Mouse (Mus musculus): ENCODE measurements around the gene Ifnab. TPM values are rescaled to one million over a fixed set of nuclear protein-coding genes. Genes with fewer than 3 reads are reported as not detected.

Ifnab gene
- polyA plus RNA-seq, 1 experiment from 2014 or later: not detected

GRCm38 (mm10) chr4:88705924-88706323 is 14.8 kb upstream of the Ifnab start:
- no peaks in the 10 kb centered on the region for H3K9me3 ChIP-seq
- no peak overlapping the region for H3K9ac ChIP-seq
- no peaks in the 10 kb centered on the region for H3K27me3 ChIP-seq (replicated peaks)
- no peaks in the 10 kb centered on the region for H3K4me1 ChIP-seq
- 36% methylated on average over 3 of the region's 3 CpGs for WGBS
- no peak overlapping the region for H3K27ac ChIP-seq
- ATAC-seq (ENCODE audit: insufficient read depth, low FRiP score, low read depth): no peak
- H3K4me2 ChIP-seq: no peak overlapping the region
- no peaks in the 10 kb centered on the region for H3K36me3 ChIP-seq
- H3K4me3 ChIP-seq (replicated peaks): no peak overlapping the region

GRCm38 (mm10) chr4:88699301-88699700 is 8.1 kb upstream of the Ifnab start:
- H3K36me3 ChIP-seq: no peaks in the 10 kb centered on the region
- H3K27me3 ChIP-seq (replicated peaks): no peaks in the 10 kb centered on the region
- no peak overlapping the region for H3K27ac ChIP-seq
- no peak overlapping the region for H3K9ac ChIP-seq
- no peak overlapping the region for H3K4me3 ChIP-seq (replicated peaks)
- no peak for ATAC-seq (ENCODE audit: insufficient read depth, low FRiP score, low read depth)
- no peaks in the 10 kb centered on the region for H3K9me3 ChIP-seq
- no peak overlapping the region for H3K4me2 ChIP-seq
- no peaks in the 10 kb centered on the region for H3K4me1 ChIP-seq
- 74% methylated on average over 1 of the region's 1 CpGs for WGBS

- no peaks in the 10 kb centered on the region for H3K27me3 ChIP-seq (replicated peaks)
- H3K4me1 ChIP-seq: no peaks in the 10 kb centered on the region
- H3K9ac ChIP-seq: no peak overlapping the region
- no peak for ATAC-seq (ENCODE audit: insufficient read depth, low FRiP score, low read depth)
- no peak overlapping the region for H3K27ac ChIP-seq
- no peak overlapping the region for H3K4me2 ChIP-seq
- WGBS: 77% methylated on average over 5 of the region's 5 CpGs
- no peak overlapping the region for H3K4me3 ChIP-seq (replicated peaks)
- no peaks in the 10 kb centered on the region for H3K9me3 ChIP-seq
- no peaks in the 10 kb centered on the region for H3K36me3 ChIP-seq
Observed at GRCm38 (mm10) chr4:88698781-88699180, 7.6 kb upstream of the Ifnab start.

- Histone ChIP-seq H3K36me3 (no peaks in the 10 kb centered on the region), H3K4me2 (no peak overlapping the region), H3K27me3 (replicated peaks) (no peaks in the 10 kb centered on the region), H3K27ac (no peak overlapping the region), H3K4me3 (replicated peaks) (no peak overlapping the region), H3K4me1 (no peaks in the 10 kb centered on the region), H3K9me3 (no peaks in the 10 kb centered on the region), H3K9ac (no peak overlapping the region)
- ATAC-seq (ENCODE audit: insufficient read depth, low FRiP score, low read depth): no peak
- whole genome bisulfite sequencing: 74% methylated on average over 4 of the region's 4 CpGs
Observed at GRCm38 (mm10) chr4:88697753-88698152, 6.6 kb upstream of the Ifnab start.

GRCm38 (mm10) chr4:88697108-88697507 is 5.9 kb upstream of the Ifnab start:
- Histone ChIP-seq H3K9me3 (no peaks in the 10 kb centered on the region), H3K9ac (no peak overlapping the region), H3K27ac (no peak overlapping the region), H3K4me1 (no peaks in the 10 kb centered on the region), H3K4me3 (replicated peaks) (no peak overlapping the region), H3K4me2 (no peak overlapping the region), H3K36me3 (no peaks in the 10 kb centered on the region), H3K27me3 (replicated peaks) (no peaks in the 10 kb centered on the region)
- WGBS: 61% methylated on average over 6 of the region's 6 CpGs
- no peak for ATAC-seq (ENCODE audit: insufficient read depth, low FRiP score, low read depth)

- no peaks in the 10 kb centered on the region for H3K27me3 ChIP-seq (replicated peaks)
- H3K9me3 ChIP-seq: no peaks in the 10 kb centered on the region
- no peaks in the 10 kb centered on the region for H3K4me1 ChIP-seq
- no peak overlapping the region for H3K4me3 ChIP-seq (replicated peaks)
- no peaks in the 10 kb centered on the region for H3K36me3 ChIP-seq
- H3K9ac ChIP-seq: no peak overlapping the region
- no peak overlapping the region for H3K4me2 ChIP-seq
- WGBS: 23% methylated on average over 3 of the region's 3 CpGs
- peak; percentile 68; the same call in 1 of the 2 replicates for ATAC-seq (ENCODE audit: insufficient read depth, low FRiP score, low read depth)
- no peak overlapping the region for H3K27ac ChIP-seq
Observed at GRCm38 (mm10) chr4:88696237-88696884, 5.2 kb upstream of the Ifnab start.

GRCm38 (mm10) chr4:88693392-88693791 is 2.2 kb upstream of the Ifnab start:
- H3K27ac ChIP-seq: no peak overlapping the region
- H3K4me3 ChIP-seq (replicated peaks): no peak overlapping the region
- H3K9me3 ChIP-seq: no peaks in the 10 kb centered on the region
- no peak for ATAC-seq (ENCODE audit: insufficient read depth, low FRiP score, low read depth)
- no peak overlapping the region for H3K4me2 ChIP-seq
- no peaks in the 10 kb centered on the region for H3K27me3 ChIP-seq (replicated peaks)
- 76% methylated on average over 2 of the region's 2 CpGs for WGBS
- no peak overlapping the region for H3K9ac ChIP-seq
- no peaks in the 10 kb centered on the region for H3K4me1 ChIP-seq
- no peaks in the 10 kb centered on the region for H3K36me3 ChIP-seq

GRCm38 (mm10) chr4:88692537-88692936 is 1.4 kb upstream of the Ifnab start:
- H3K36me3 ChIP-seq: no peaks in the 10 kb centered on the region
- H3K4me1 ChIP-seq: no peaks in the 10 kb centered on the region
- H3K4me2 ChIP-seq: no peak overlapping the region
- ATAC-seq (ENCODE audit: insufficient read depth, low FRiP score, low read depth): no peak
- H3K27ac ChIP-seq: no peak overlapping the region
- H3K27me3 ChIP-seq (replicated peaks): no peaks in the 10 kb centered on the region
- WGBS: 81% methylated on average over 1 of the region's 1 CpGs
- no peak overlapping the region for H3K4me3 ChIP-seq (replicated peaks)
- H3K9ac ChIP-seq: no peak overlapping the region
- no peaks in the 10 kb centered on the region for H3K9me3 ChIP-seq

GRCm38 (mm10) chr4:88683812-88684211 is 7.3 kb downstream of the Ifnab start, which contains the start of gene Ifna2:
TSS of gene Ifna2 (minus strand) at chr4:88683912.
- H3K27ac ChIP-seq: no peak within 1 kb of the TSS
- ATAC-seq (ENCODE audit: insufficient read depth, low FRiP score, low read depth): no peak
- no peaks in the 10 kb centered on the region for H3K27me3 ChIP-seq (replicated peaks)
- WGBS: 65% methylated on average over 1 of the region's 1 CpGs
- H3K9me3 ChIP-seq: no peaks in the 10 kb centered on the region
- H3K4me3 ChIP-seq (replicated peaks): no peak within 1 kb of the TSS
- no peaks in the 10 kb centered on the region for H3K4me1 ChIP-seq
- H3K4me2 ChIP-seq: no peak within 1 kb of the TSS
- no peaks in the 10 kb centered on the region for H3K36me3 ChIP-seq
- H3K9ac ChIP-seq: no peak within 1 kb of the TSS

GRCm38 (mm10) chr4:88681353-88681752 is 9.8 kb downstream of the Ifnab start:
- no peaks in the 10 kb centered on the region for H3K9me3 ChIP-seq
- H3K27ac ChIP-seq: no peak overlapping the region
- H3K4me3 ChIP-seq (replicated peaks): no peak overlapping the region
- 42% methylated on average over 3 of the region's 3 CpGs for WGBS
- H3K4me2 ChIP-seq: no peak overlapping the region
- no peak for ATAC-seq (ENCODE audit: insufficient read depth, low FRiP score, low read depth)
- H3K9ac ChIP-seq: no peak overlapping the region
- H3K27me3 ChIP-seq (replicated peaks): no peaks in the 10 kb centered on the region
- H3K4me1 ChIP-seq: no peaks in the 10 kb centered on the region
- H3K36me3 ChIP-seq: no peaks in the 10 kb centered on the region

GRCm38 (mm10) chr4:88680362-88680761 is 10.8 kb downstream of the Ifnab start:
- no peak overlapping the region for H3K4me2 ChIP-seq
- no peak for ATAC-seq (ENCODE audit: insufficient read depth, low FRiP score, low read depth)
- no peaks in the 10 kb centered on the region for H3K36me3 ChIP-seq
- H3K4me1 ChIP-seq: no peaks in the 10 kb centered on the region
- H3K9ac ChIP-seq: no peak overlapping the region
- H3K4me3 ChIP-seq (replicated peaks): no peak overlapping the region
- no peaks in the 10 kb centered on the region for H3K9me3 ChIP-seq
- 44% methylated on average over 8 of the region's 8 CpGs for WGBS
- no peak overlapping the region for H3K27ac ChIP-seq
- no peaks in the 10 kb centered on the region for H3K27me3 ChIP-seq (replicated peaks)

- H3K9ac ChIP-seq: no peak within 1 kb of the TSS
- no peaks in the 10 kb centered on the region for H3K27me3 ChIP-seq (replicated peaks)
- H3K9me3 ChIP-seq: no peaks in the 10 kb centered on the region
- H3K4me2 ChIP-seq: no peak within 1 kb of the TSS
- H3K4me3 ChIP-seq (replicated peaks): no peak within 1 kb of the TSS
- ATAC-seq (ENCODE audit: insufficient read depth, low FRiP score, low read depth): no peak
- H3K27ac ChIP-seq: no peak within 1 kb of the TSS
- H3K36me3 ChIP-seq: no peaks in the 10 kb centered on the region
- no peaks in the 10 kb centered on the region for H3K4me1 ChIP-seq
- WGBS: 80% methylated on average over 1 of the region's 1 CpGs
Observed at GRCm38 (mm10) chr4:88676824-88677223, 14.3 kb downstream of the Ifnab start, which contains the start of gene Ifna16. TSS of gene Ifna16 (minus strand) at chr4:88676924.

- no peaks in the 10 kb centered on the region for H3K9me3 ChIP-seq
- no peak for ATAC-seq (ENCODE audit: insufficient read depth, low FRiP score, low read depth)
- H3K4me3 ChIP-seq (replicated peaks): no peak overlapping the region
- no peak overlapping the region for H3K27ac ChIP-seq
- no peaks in the 10 kb centered on the region for H3K4me1 ChIP-seq
- H3K36me3 ChIP-seq: no peaks in the 10 kb centered on the region
- H3K27me3 ChIP-seq (replicated peaks): no peaks in the 10 kb centered on the region
- no peak overlapping the region for H3K9ac ChIP-seq
- 24% methylated on average over 1 of the region's 1 CpGs for WGBS
- H3K4me2 ChIP-seq: no peak overlapping the region
Observed at GRCm38 (mm10) chr4:88655461-88655860, 35.7 kb downstream of the Ifnab start.

Data from stomach, embryonic 15.5 days (tissue).